Mouse (Mus musculus) bone marrow macrophage, adult 2 months (primary cell): ENCODE data around the gene Stk38. TPM values are rescaled to one million over a fixed set of nuclear protein-coding genes. Genes with fewer than 3 reads are reported as not detected.
"Not testable (repeated sequence)": the region's sequence is repeated elsewhere in the genome, so short reads cannot be mapped to it uniquely, and the experiment has no call there.

Experiments used
- H3K27ac ChIP-seq: 2 replicates; pipeline ENCODE4 v1.5.1; 2012; ENCODE audit warnings: low read depth, low read length; ENCODE audit not compliant: insufficient read depth
- H3K4me1 ChIP-seq: 2 replicates; pipeline ENCODE4 v1.6.1; 2012; ENCODE audit warnings: low read length; ENCODE audit not compliant: control insufficient read depth, insufficient read depth
- H3K4me3 ChIP-seq: 2 replicates; pipeline ENCODE4 v1.5.1; 2012; ENCODE audit warnings: mild to moderate bottlenecking, low read length, moderate library complexity; ENCODE audit not compliant: insufficient read depth
- CTCF ChIP-seq: IDR thresholded peaks from 2 replicates; pipeline ENCODE4 v1.5.1; 2012; ENCODE audit warnings: low read depth, mild to moderate bottlenecking, low read length, moderate library complexity
- POLR2A ChIP-seq: IDR thresholded peaks from 2 replicates; pipeline ENCODE4 v1.6.1; 2012; ENCODE audit warnings: mild to moderate bottlenecking, low read depth, low read length, borderline replicate concordance
- polyA plus RNA-seq: library from polyadenylated mRNA; stranded (reverse); fragments of >200 nt; gene quantifications from 2 replicates; pipeline ENCODE4 v1.2.4, GENCODE M21; 2012; ENCODE audit not compliant: missing spikeins, insufficient read depth, insufficient read length

Stk38 gene
- polyA plus RNA-seq, 1 experiment: 180 TPM

DNA sequence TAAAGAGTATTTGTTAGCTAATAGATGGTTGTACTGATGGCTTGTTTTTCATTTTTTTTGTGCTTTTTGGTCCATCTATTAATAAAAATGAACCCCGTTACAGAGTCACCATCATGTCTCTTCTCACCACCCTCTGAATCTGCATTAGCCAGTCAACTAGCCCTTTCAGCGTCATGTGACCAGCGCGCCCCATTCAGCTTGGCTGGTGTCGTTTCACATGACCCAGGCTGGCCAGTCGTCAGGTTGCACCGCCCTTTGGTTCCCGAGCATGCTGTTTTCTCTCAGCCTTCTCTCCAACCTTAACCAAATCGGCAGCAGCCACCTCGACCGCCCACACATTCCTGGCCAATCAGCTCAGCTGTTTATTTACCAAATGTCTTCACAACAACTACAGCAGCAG is 31.6 kb upstream of the Stk38 start:
- Histone ChIP-seq H3K27ac (no peak overlapping the region), H3K4me3 (no peak overlapping the region), H3K4me1 (peaks cover 6% of the 10 kb centered on the region)
- TF ChIP-seq CTCF (no peak), POLR2A (no peak)

DNA sequence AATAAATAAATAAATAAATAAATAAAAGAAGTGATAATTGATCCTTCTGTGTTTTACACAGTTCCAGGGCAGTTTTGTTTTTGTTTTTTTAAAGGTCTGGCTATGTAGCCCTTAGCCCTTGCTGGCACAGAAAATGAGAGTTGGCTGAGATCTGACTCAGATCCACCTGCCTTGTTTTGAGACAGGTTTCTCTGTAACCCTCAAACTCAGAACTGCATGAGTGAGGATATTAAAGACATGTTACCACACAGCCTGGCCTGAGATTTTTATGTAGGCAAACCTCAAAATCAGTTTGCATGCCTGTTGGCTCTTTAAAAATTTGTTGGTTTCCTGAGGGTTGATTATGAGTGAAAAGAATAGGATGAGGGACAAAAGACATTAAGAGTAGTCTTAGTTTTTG is 27.7 kb upstream of the Stk38 start:
- Histone ChIP-seq H3K4me3 (peak overlapping the region; percentile 31), H3K27ac (no peak overlapping the region), H3K4me1 (peaks cover 6% of the 10 kb centered on the region)
- no peak for TF ChIP-seq POLR2A
- no peak for TF ChIP-seq CTCF

DNA sequence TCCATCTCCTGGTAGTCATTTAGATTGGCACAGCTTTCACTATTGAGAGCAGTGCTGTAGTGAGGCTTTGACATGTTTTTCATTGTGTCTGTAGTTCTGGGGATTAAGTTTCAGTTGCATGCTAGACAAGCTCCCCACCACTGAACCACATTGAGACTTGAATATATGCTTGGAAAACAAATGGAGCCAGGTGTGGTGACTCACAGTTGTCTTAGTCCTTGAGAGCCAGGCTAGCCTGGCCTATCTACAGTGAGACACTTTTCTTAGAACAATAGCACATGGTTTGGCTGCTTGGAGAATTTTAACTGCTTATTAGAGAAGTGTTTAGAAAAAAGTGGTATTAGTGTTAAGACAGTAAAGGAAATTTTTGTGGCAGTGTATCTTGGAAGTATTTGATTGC is 26.5 kb upstream of the Stk38 start:
- H3K4me1 ChIP-seq: peaks cover 6% of the 10 kb centered on the region
- no peak overlapping the region for H3K27ac ChIP-seq
- H3K4me3 ChIP-seq: peak overlapping the region; percentile 76
- TF ChIP-seq POLR2A (no peak), CTCF (no peak)

DNA sequence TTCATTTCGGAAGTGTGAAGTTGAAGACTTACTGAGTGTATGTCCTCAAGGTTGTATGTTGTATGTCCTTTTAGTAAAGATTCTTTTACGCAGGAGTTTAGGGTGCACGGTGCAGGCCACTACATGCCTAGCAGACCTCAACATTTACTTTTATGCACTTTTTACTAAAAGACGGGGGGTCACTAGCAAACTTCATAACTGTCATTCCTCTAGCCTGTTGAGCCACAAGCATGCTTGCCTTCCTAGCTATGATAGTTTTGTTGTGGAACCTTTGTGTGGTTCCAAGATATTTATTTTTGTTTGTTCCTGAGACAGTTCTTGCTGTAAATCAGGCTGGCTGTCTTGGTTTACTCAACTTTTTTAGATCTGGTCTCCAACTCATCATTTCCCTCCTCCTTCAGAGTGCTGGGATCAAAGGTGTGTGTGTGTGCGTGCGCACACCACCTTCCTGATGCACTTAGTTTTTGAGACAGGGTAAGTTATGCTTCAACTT is 25.8 kb upstream of the Stk38 start:
- Histone ChIP-seq H3K4me1 (peaks cover 6% of the 10 kb centered on the region), H3K4me3 (peak overlapping the region; percentile 76), H3K27ac (no peak overlapping the region)
- TF ChIP-seq CTCF (no peak), POLR2A (no peak)

DNA sequence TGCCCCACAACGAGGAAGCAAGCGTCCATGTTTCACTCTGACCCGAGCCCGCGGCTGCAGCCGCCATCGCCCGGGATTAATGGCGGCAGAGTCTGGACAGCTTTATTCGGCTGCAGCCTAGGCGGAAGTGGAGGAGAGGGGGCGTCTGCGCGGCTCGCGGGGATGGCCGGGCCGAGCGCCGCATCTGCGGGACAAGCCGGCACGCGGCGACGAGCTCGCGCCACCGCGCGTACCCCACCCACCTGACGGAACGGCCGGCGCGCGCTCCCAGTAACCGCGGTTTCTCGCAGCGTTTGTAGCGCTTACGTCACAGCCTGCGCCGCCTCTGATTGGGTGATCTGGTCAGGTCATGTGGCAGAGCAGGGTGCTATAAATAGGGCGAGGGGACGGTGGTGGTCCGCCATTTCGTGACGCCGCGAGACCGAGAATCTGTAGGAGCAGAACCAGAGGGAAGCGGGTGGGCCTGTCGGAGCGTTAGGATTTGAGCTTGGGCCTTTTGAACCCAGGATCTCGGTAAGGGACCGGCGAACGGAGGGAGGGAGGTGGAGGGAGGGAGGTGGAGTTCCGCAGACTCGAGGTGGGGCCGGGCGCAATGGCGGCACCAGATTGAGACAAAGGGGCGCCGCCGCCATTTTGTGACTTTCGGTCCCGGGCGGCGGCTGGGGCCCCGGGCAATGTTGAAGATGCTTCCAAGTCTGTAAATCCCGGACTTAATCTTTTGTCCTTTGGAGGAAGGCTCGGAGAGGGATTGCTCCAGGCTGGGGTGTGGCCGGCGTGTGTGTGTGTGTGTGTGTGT is 24.7 kb upstream of the Stk38 start, which contains the start of gene Srsf3:
Gene Srsf3, plus strand, starts transcription at position 355 of the 796 bp plus-strand sequence.
- H3K4me3 ChIP-seq: peak within 1 kb of the TSS; percentile 76
- H3K4me1 ChIP-seq: peaks cover 6% of the 10 kb centered on the region
- peak within 1 kb of the TSS; percentile 96 for H3K27ac ChIP-seq
- TF ChIP-seq POLR2A (peak; percentile 79; the same call in 1 of the 2 replicates), CTCF (no peak)

DNA sequence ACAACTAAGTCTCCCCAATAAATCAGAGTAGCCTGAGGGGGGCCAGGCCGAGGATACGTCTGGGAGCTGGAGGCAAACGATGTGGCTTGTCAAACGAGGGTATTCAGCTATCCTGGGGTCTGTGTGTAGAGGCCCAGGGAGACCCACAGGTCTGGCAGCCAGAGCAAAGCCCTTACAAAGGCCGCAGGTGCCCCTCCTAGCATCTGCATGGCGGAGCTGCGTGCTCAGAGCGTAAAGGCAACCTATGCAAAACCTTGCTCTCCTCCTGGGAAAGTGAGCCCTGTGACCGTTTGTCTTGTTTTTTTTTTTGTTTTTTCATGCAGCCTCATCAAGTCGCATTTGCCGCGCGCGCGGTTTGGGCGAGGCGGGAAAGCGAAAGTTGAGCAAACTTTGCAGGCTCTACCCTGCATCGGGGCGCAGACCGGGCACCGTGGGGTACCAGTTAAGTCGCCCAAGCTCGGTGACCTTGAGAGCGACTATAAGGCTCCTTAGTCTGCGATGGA is 24.0 kb upstream of the Stk38 start:
- H3K4me1 ChIP-seq: peaks cover 6% of the 10 kb centered on the region
- peak overlapping the region; percentile 76 for H3K4me3 ChIP-seq
- TF ChIP-seq POLR2A (no peak), CTCF (0 out of 2 replicates have a peak, but pooled peaks have one; percentile 13)
- H3K27ac ChIP-seq: peak overlapping the region; percentile 91

DNA sequence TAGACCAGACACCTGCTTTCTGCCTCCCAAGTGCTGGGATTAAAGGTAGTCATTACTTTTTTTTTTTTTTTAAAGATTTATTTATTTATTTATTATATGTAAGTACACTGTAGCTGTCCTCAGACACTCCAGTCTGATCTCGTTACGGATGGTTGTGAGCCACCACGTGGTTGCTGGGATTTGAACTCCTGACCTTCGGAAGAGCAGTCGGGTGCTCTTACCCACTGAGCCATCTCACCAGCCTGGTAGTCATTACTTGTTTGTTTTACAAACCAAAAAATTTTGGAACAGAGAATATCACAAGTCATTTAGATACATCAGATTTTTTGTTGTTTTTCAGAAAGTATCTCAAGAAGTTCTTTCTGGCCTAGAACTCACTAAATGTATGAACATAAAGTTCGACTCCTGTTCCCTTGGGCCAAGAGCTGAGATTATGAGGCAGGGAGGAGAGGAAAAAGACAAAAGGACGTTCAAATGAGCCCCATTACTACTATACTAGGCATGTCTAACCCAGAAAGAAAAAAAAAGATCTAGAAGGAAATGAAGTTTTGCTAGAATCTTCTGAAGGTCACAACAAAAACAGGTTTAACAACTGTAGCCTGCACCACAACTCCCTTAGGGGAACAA is 23.4 kb upstream of the Stk38 start:
- H3K4me3 ChIP-seq: peak overlapping the region; percentile 76
- not testable (repeated sequence) for H3K4me1 ChIP-seq
- peak overlapping the region; percentile 91 for H3K27ac ChIP-seq

DNA sequence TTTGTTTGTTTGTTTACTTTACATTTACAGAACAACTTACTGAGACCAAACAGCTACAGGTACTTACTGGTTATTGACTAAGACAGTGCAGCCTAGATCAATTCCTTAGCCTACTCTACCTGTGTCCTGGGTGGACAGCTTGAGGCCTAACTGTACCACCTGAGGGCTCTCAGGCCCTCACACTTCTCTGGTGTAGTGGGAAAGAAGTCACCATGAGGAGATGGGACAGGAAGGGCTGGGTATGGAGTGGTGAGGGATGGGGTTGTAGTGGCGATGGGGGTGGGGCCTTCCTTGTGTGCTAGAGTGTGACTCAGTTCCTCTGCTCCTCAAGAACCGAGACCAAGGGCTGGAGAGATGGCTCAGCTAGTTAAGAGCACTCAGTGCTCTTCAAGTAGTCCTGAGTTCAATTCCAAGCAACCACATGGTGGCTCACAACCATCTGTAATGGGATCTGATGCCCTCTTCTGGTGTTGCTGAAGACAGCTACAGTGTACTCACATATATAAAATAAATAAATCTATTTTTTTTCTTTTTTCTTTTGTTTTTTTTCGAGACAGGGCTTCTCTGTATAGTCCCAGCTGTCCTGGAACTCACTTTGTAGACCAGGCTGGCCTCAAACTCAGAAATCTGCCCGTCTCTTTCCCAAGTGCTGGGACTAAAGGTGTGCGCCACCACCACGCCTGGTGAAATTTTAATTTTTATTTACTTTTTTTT is 22.7 kb upstream of the Stk38 start:
- TF ChIP-seq POLR2A (no peak), CTCF (no peak)
- Histone ChIP-seq H3K27ac (no peak overlapping the region), H3K4me3 (no peak overlapping the region), H3K4me1 (peaks cover 8% of the 10 kb centered on the region)

DNA sequence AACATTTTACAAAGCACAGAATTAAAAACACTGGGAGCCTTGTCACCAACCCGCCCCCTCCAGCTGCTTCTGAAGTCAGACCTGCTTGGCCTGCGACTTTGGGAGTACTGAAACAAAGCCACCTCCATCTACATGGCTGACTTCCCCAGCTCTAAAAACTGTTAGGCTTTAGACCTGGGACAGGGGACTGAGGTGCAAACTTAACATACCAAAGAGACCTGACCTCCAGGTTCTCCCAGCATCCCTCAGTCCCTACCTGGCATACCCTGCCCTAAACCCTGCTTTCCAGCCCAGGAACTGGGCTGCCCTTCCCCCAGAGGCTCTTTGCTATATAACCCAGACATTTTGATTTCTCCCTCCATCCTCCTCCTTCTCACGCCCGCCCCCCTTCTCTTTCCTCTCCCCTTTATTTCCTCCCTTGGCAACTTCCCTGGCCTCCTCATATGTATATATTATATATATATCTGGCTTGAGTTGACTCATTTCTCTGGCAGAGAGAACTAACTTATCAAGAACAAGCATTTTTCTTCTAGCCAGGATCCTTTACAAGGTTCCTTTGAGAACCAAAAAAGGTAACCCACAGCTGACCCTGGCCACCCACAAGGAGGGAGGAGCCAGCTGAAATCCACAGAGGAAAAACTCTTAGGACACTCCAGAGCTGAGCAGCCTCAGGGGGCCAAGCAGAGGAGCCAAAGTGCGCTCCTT is 19.0 kb upstream of the Stk38 start:
- Histone ChIP-seq H3K4me3 (no peak overlapping the region), H3K4me1 (peaks cover 19% of the 10 kb centered on the region), H3K27ac (no peak overlapping the region)
- TF ChIP-seq CTCF: no peak
- TF ChIP-seq POLR2A: no peak
